Mouse (Mus musculus): Measurements from ENCODE around the gene Unc119b. TPM values are rescaled to one million over a fixed set of nuclear protein-coding genes. Genes with fewer than 3 reads are reported as not detected.

The Unc119b gene
- total RNA-seq, 2 experiments from 2014 or later, result 8.1 to 16.4 TPM

- ATAC-seq (replicated peaks; ENCODE audit: poor library complexity, severe bottlenecking), result no peak
Measured at GRCm38 (mm10) chr5:115140726-115141125, 6.0 kb upstream of the Unc119b start.

GRCm38 (mm10) chr5:115139124-115139523, 4.3 kb upstream of the Unc119b start:
- ATAC-seq (replicated peaks; ENCODE audit: poor library complexity, severe bottlenecking), result no peak

- ATAC-seq (replicated peaks; ENCODE audit: poor library complexity, severe bottlenecking), result peak; percentile 33
Measured at GRCm38 (mm10) chr5:115133358-115134066, 1.3 kb downstream of the Unc119b start.

- no peak for ATAC-seq (replicated peaks; ENCODE audit: poor library complexity, severe bottlenecking)
Measured at GRCm38 (mm10) chr5:115132465-115132864, 2.3 kb downstream of the Unc119b start.

- ATAC-seq (replicated peaks; ENCODE audit: poor library complexity, severe bottlenecking), result no peak
Measured at GRCm38 (mm10) chr5:115129328-115129727, 5.4 kb downstream of the Unc119b start.

GRCm38 (mm10) chr5:115127421-115128179, 7.2 kb downstream of the Unc119b start:
- no peak for ATAC-seq (replicated peaks; ENCODE audit: poor library complexity, severe bottlenecking)

GRCm38 (mm10) chr5:115126578-115127312, 8.0 kb downstream of the Unc119b start:
- peak; percentile 32 for ATAC-seq (replicated peaks; ENCODE audit: poor library complexity, severe bottlenecking)

- peak; percentile 91 for ATAC-seq (replicated peaks; ENCODE audit: poor library complexity, severe bottlenecking)
Measured at GRCm38 (mm10) chr5:115125211-115125871, 9.4 kb downstream of the Unc119b start.

GRCm38 (mm10) chr5:115124690-115125089, 10.1 kb downstream of the Unc119b start:
- ATAC-seq (replicated peaks; ENCODE audit: poor library complexity, severe bottlenecking), result no peak

GRCm38 (mm10) chr5:115120978-115121377, 13.8 kb downstream of the Unc119b start:
- no peak for ATAC-seq (replicated peaks; ENCODE audit: poor library complexity, severe bottlenecking)

GRCm38 (mm10) chr5:115118961-115119570, 15.7 kb downstream of the Unc119b start, which contains the start of gene Acads:
TSS of gene Acads (minus strand) at chr5:115119346.
- peak; percentile 95 for ATAC-seq (replicated peaks; ENCODE audit: poor library complexity, severe bottlenecking)

GRCm38 (mm10) chr5:115117467-115117866, 17.3 kb downstream of the Unc119b start:
- ATAC-seq (replicated peaks; ENCODE audit: poor library complexity, severe bottlenecking), result no peak

GRCm38 (mm10) chr5:115116426-115116825, 18.3 kb downstream of the Unc119b start:
- no peak for ATAC-seq (replicated peaks; ENCODE audit: poor library complexity, severe bottlenecking)

GRCm38 (mm10) chr5:115114501-115114900, 20.3 kb downstream of the Unc119b start:
- ATAC-seq (replicated peaks; ENCODE audit: poor library complexity, severe bottlenecking), result no peak

- ATAC-seq (replicated peaks; ENCODE audit: poor library complexity, severe bottlenecking), result no peak
Measured at GRCm38 (mm10) chr5:115113244-115113643, 21.5 kb downstream of the Unc119b start.

GRCm38 (mm10) chr5:115111156-115111555, 23.6 kb downstream of the Unc119b start:
- no peak for ATAC-seq (replicated peaks; ENCODE audit: poor library complexity, severe bottlenecking)

- peak; percentile 52; the same call in 1 of the 2 replicates for ATAC-seq (replicated peaks; ENCODE audit: poor library complexity, severe bottlenecking)
Measured at GRCm38 (mm10) chr5:115103253-115103652, 31.5 kb downstream of the Unc119b start.

- no peak for ATAC-seq (replicated peaks; ENCODE audit: poor library complexity, severe bottlenecking)
Measured at GRCm38 (mm10) chr5:115102231-115102630, 32.5 kb downstream of the Unc119b start.

- ATAC-seq (replicated peaks; ENCODE audit: poor library complexity, severe bottlenecking), result no peak
Measured at GRCm38 (mm10) chr5:115100473-115100872, 34.3 kb downstream of the Unc119b start.

- ATAC-seq (replicated peaks; ENCODE audit: poor library complexity, severe bottlenecking), result no peak
Measured at GRCm38 (mm10) chr5:115099991-115100390, 34.8 kb downstream of the Unc119b start.

Measured in granulocyte monocyte progenitor cell, adult 5-6 weeks (primary cell).